Mouse (Mus musculus) urinary bladder, postnatal 14 days (tissue): ENCODE data around the gene Palm.
"Not testable (repeated sequence)": the region's sequence is repeated elsewhere in the genome, so short reads cannot be mapped to it uniquely, and the experiment has no call there.

Source experiments
- DNase-seq: peaks from one replicate; pipeline ENCODE4 v3.0.0; 2021; ENCODE audit warnings: low spot score

Palm gene

GRCm38 (mm10) chr10:79793051-79793737, at the start of gene Palm:
Gene Palm, plus strand, starts transcription at chr10:79793572.
- DNase-seq, result peak; percentile 78

- no peak for DNase-seq
Observed at GRCm38 (mm10) chr10:79743650-79744365, 49.6 kb upstream of the Palm start.

DNA sequence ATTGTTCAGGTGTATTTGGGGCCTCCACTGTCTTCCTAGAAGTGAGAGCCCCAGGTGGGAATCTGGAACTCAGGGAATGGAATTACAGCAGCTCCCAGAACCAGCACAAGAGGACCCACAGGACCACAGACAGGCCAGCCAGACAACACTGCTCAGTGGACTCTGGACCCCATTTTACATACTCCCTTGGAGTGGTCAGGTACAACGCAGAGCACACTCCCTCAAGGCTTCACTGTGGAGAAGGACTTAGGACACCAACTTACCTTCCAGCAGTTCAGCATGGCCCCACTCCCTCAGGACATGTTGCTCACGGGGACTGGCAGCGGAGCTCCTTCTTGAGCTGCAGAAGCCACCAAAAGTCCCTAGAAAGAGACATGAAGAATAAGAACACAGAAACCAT, 48.0 kb upstream of the Palm start:
- no peak for DNase-seq

GRCm38 (mm10) chr10:79745898-79746773, 47.2 kb upstream of the Palm start, which contains the start of gene Polrmt:
Gene Polrmt, minus strand, starts transcription at chr10:79746581.
- peak; percentile 95 for DNase-seq

- no peak for DNase-seq
Observed at GRCm38 (mm10) chr10:79746774-79747151, 46.6 kb upstream of the Palm start.

GRCm38 (mm10) chr10:79748496-79748895, 44.9 kb upstream of the Palm start:
- DNase-seq, result no peak

GRCm38 (mm10) chr10:79754856-79755516, 38.4 kb upstream of the Palm start, which contains the start of gene Fgf22:
Gene Fgf22, plus strand, starts transcription at chr10:79755076.
- peak; percentile 71 for DNase-seq

DNA sequence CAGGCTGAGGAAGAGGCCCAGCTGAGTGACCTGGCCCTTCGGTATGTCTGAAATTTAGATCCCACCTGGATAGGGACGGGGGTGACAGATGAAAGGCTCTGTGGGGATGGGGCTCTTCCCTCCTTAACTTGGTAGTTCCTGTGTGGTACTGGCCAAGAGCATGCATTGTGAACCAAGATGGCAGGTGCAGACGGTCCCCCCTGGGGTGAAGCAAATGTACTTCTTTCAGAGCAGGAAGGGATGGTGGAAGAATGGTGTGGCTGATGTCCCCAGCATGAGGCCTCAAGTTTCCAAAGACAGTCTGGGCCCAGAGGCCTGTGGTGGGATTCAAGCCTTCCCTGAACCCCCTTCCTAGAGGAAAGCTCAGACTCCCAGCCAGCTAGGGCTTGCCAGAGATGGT, 37.5 kb upstream of the Palm start:
- no peak for DNase-seq

DNA sequence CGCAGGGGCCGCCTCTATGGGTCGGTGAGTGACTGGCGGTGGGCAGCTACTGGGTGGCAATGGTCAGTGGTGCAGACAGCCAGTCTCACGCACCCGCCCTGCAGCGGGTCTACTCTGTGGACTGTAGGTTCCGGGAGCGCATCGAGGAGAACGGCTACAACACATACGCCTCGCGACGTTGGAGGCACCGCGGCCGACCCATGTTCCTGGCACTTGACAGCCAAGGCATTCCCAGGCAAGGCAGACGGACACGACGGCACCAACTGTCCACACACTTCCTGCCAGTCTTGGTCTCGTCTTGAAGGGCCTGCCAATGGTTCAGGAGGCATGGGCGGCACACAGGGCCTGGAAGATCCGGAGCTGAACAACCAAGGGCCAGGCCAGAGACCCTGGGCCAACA, 36.7 kb upstream of the Palm start:
- DNase-seq, result no peak

DNA sequence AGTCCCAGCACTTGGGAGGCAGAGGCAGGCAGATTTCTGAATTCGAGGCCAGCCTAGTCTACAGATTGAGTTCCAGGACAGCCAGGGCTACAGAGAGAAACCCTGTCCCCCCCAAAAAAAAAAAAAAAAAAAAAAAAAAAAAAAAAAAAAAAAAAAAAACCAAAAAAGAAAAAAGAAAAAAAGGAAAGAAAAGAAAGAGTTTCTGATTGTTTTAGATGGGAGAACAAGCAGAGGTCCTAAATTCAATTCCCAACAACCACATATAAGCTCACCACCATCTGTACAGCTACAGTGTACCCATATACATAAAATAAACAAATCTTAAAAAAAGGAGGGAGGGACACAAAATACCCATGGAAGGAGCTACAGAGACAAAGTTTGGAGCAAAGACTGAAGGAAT, 33.7 kb upstream of the Palm start:
- not testable (repeated sequence) for DNase-seq

GRCm38 (mm10) chr10:79760603-79761143, 32.7 kb upstream of the Palm start:
- no peak for DNase-seq

- no peak for DNase-seq
Observed at GRCm38 (mm10) chr10:79762875-79763274, 30.5 kb upstream of the Palm start.

DNA sequence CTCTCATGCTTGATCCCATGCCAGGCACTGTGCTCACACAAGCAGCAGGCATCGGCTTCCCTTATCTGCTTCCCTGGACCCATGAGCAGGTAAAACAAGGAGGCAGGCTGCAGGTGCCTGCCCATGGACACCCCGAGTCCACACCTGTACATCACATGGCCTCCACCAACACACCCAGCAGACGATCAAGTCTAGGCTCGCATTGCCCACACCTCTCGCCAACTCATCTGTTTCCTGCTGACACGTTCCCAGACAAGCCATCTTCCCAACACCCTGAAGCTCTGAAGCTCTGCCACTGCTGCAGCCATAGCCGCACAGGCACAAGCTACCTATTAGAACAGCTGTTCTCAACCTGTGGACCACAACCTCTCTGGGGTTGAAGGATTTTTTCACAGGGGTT, 29.1 kb upstream of the Palm start:
- peak; percentile 44 for DNase-seq

- no peak for DNase-seq
Observed at GRCm38 (mm10) chr10:79765228-79765745, 28.1 kb upstream of the Palm start.

GRCm38 (mm10) chr10:79766001-79766507, 27.3 kb upstream of the Palm start:
- DNase-seq, result no peak

DNA sequence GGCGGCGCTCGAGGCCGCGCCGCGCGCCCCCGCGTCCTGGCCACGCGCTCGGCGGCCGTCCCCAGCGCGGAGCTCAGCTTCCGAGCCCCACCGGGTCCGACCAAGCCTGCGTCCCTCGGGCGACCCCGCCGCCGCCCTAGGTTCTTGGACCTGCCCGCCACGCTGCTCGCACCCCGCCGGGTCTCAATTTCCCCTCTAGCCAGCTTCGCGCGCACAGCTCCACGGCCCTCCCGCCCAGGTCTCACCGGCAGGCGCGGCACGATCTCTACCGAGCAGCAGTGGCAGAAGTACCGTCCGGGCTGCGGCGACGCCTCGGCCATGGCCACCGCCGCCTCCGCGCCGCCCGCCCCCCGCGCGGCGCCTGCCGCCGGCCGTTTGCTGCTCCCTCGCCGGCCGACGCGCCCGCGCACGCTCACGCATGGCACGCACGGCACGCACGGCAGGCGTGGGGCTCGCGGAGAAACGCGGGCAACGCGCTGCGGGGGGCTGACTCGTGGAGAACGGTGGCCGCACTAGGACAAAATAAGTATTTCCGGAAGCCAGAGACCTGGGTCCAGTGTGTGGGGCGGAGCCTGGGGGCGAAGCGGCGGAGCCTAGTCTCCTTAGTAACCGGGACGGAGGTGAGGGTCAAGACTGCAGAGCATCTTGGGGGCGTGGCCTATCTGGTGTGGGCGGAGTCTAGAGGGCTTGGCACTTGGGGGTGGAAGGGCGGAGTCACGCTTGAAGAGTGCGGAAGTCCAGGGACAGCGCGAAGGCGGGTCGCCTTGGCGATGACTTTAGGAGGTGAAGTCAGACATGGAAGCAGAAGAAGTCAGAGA, 26.7 kb upstream of the Palm start, which contains the start of gene Rnf126:
TSS of gene Rnf126 (minus strand) at position 445 of the 818 bp plus-strand sequence.
- DNase-seq, result peak; percentile 99

DNA sequence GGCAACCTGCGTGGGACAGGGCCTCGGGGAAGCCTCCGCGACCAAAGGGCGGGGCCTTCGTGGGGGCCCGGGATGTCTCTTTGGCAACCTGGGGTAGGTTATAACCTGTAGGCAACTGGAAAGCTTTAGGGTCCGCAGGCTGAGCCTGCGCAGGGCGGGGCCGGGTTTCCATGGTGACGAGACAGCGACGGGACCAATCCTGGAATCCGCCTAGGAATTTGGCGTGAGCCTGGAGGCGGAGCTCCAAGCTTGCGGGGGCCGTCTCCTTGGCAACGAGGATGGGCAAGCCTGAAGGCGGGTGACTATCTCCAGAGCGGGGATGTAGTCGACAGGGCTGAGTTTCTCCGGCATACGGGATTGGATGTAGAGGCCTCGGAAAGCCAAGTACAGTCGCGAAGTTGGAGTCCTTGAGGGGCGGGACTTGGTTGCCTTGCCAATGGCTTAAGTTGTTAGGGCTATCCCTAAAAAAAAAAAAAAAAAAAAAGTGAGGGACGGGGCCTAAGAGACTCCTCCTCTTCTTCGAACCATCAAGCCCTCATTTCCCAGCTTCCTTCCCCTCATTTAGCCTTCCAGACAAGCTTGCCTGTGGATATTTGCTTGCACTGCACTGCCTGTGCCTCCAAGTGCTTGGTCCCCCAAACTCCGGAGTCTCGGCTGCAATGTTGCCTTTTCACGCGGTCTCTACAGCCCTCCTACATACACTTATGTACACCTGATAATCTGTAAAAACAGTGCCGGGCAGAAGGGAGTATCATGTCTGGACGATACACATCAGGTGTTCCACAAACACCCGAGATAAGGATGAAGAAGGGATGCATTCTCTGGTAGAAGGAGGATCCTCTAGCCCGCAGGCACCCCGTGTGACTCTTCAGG, 25.8 kb upstream of the Palm start:
- peak; percentile 94 for DNase-seq

GRCm38 (mm10) chr10:79768400-79768799, 25.0 kb upstream of the Palm start:
- DNase-seq, result peak; percentile 75

GRCm38 (mm10) chr10:79769329-79769728, 24.0 kb upstream of the Palm start:
- no peak for DNase-seq
